Mouse (Mus musculus) spleen, adult 12 weeks (tissue): ENCODE measurements around the gene Frmd4a.

Experiments
- DNase-seq: peaks from one replicate; pipeline ENCODE4 v3.0.0; 2022; ENCODE audit warnings: low spot score

Frmd4a gene

GRCm38 (mm10) chr2:4290475-4290874 is 273.0 kb downstream of the Frmd4a start:
- DNase-seq = no peak

GRCm38 (mm10) chr2:4291100-4291499 is 273.6 kb downstream of the Frmd4a start:
- DNase-seq = no peak

GRCm38 (mm10) chr2:4291671-4292070 is 274.2 kb downstream of the Frmd4a start:
- no peak for DNase-seq

GRCm38 (mm10) chr2:4293726-4294125 is 276.2 kb downstream of the Frmd4a start:
- no peak for DNase-seq

- no peak for DNase-seq
Measured at GRCm38 (mm10) chr2:4295641-4296040, 278.1 kb downstream of the Frmd4a start.

GRCm38 (mm10) chr2:4296881-4297280 is 279.4 kb downstream of the Frmd4a start:
- DNase-seq = no peak

- DNase-seq = no peak
Measured at GRCm38 (mm10) chr2:4298325-4299215, 281.1 kb downstream of the Frmd4a start.

- DNase-seq = no peak
Measured at GRCm38 (mm10) chr2:4299593-4299992, 282.1 kb downstream of the Frmd4a start.

- DNase-seq = no peak
Measured at GRCm38 (mm10) chr2:4300383-4300811, 282.9 kb downstream of the Frmd4a start.

GRCm38 (mm10) chr2:4300816-4301215 is 283.3 kb downstream of the Frmd4a start:
- no peak for DNase-seq

GRCm38 (mm10) chr2:4301256-4301655 is 283.7 kb downstream of the Frmd4a start:
- DNase-seq = no peak

GRCm38 (mm10) chr2:4301692-4302091 is 284.2 kb downstream of the Frmd4a start:
- no peak for DNase-seq

- no peak for DNase-seq
Measured at GRCm38 (mm10) chr2:4302119-4302518, 284.6 kb downstream of the Frmd4a start.

- DNase-seq = no peak
Measured at GRCm38 (mm10) chr2:4307076-4307475, 289.6 kb downstream of the Frmd4a start.

GRCm38 (mm10) chr2:4314545-4314944 is 297.0 kb downstream of the Frmd4a start:
- no peak for DNase-seq

GRCm38 (mm10) chr2:4316589-4316988 is 299.1 kb downstream of the Frmd4a start:
- DNase-seq = no peak

- DNase-seq = no peak
Measured at GRCm38 (mm10) chr2:4318134-4318533, 300.6 kb downstream of the Frmd4a start.

- no peak for DNase-seq
Measured at GRCm38 (mm10) chr2:4326241-4327010, 308.9 kb downstream of the Frmd4a start.

- no peak for DNase-seq
Measured at GRCm38 (mm10) chr2:4327011-4327340, 309.5 kb downstream of the Frmd4a start.

GRCm38 (mm10) chr2:4332441-4332840 is 314.9 kb downstream of the Frmd4a start:
- no peak for DNase-seq

- DNase-seq = no peak
Measured at GRCm38 (mm10) chr2:4334201-4334600, 316.7 kb downstream of the Frmd4a start.

GRCm38 (mm10) chr2:4334936-4335335 is 317.4 kb downstream of the Frmd4a start:
- no peak for DNase-seq

- no peak for DNase-seq
Measured at GRCm38 (mm10) chr2:4335881-4336280, 318.4 kb downstream of the Frmd4a start.
